Mouse (Mus musculus) embryo, embryonic 11 days (tissue): Measurements from ENCODE around the gene Polq.

Experiments used
- DNase-seq: peaks from one replicate; pipeline ENCODE4 v3.0.0-alpha.2; 2015

Polq gene

GRCm38 (mm10) chr16:37011061-37011921 is at the start of gene Polq:
Polq (plus strand) TSS chr16:37011786.
- peak; percentile 95 for DNase-seq

GRCm38 (mm10) chr16:36963415-36963814 is 48.2 kb upstream of the Polq start:
- DNase-seq = no peak

DNA sequence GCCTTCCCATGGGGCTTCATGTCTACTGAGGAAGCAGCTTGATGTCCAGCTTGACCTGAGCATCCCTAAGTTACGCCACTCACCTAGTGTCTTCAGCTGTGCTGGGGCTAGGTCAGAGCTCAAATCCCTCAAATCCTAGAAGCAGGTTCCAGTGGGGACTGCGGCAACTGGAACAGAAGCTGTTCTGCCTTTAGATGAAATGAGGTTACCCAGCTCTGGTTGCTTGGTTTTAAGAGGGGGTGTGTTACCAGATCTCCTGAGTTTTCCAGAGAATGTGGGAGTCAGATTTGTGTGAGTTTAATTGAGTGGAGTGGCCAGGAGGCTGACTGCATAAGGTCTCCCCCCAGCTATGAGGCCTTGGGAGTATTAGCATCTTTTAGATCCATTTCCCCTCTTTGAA is 32.5 kb upstream of the Polq start:
- no peak for DNase-seq

GRCm38 (mm10) chr16:36983796-36984195 is 27.8 kb upstream of the Polq start:
- DNase-seq = no peak

- no peak for DNase-seq
Observed at GRCm38 (mm10) chr16:36985636-36986042, 25.9 kb upstream of the Polq start.

DNA sequence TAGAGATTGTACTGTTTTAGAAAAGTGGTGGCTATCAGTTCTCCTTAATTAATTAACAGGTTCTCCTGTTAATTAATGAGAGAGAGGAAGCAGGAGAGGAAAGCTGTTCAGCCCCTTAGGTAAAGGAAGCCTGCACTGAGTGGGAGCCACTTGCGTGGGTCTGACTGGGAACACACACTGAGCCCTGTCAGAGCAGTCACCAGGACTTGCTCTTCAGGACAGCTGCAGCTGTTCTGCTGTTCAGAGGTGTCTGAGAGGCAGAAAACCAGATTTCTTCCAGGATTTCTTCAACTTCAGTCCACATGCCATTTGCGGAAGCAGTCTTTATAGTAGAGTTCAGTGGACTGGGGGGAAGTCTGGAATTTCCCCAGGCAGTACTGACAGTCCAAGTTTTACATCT is 24.2 kb upstream of the Polq start:
- DNase-seq = no peak

DNA sequence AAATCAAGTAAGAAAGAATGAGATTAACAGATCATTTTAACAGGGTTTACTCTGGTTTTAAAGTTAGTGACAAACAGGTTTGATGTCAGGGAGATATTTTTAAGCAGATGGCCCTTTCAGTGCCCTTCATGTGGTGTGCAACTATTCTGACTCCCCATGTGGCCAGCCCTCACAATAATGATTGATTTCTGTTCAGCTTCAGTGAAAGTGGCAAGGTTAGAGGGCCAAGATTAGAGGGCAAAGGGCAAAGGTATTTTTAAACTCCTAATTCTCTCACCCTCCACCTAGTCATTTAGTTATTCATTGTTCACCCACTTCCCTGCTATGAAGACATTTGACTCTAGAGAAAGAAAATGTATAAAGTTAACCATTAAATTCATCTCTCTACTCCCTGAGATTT is 23.5 kb upstream of the Polq start:
- DNase-seq = no peak

DNA sequence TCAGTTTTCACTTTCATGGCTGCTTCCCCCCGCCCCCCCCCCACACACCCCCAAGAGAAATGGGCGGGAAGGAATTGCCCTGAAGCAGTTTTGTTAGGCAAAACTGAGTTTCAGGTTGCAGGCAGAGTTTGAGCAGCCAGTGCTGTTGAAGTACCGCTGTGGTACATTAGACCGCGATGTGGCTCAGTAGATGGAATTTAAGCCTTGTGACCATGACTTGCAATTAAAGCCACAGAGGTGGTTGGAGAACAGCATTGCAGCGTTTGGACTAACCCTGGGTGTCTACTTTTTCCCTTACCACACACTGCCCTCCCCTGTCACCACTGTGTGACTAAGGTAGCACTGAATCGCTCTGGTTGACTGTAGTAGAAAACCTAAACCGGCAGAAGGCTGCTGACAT is 22.1 kb upstream of the Polq start:
- peak; percentile 26 for DNase-seq

- DNase-seq = peak; percentile 27
Observed at GRCm38 (mm10) chr16:36989999-36990625, 21.5 kb upstream of the Polq start, which contains the start of gene Fbxo40. Fbxo40 (minus strand) TSS chr16:36990467.

GRCm38 (mm10) chr16:36997650-36998049 is 13.9 kb upstream of the Polq start:
- DNase-seq = no peak

DNA sequence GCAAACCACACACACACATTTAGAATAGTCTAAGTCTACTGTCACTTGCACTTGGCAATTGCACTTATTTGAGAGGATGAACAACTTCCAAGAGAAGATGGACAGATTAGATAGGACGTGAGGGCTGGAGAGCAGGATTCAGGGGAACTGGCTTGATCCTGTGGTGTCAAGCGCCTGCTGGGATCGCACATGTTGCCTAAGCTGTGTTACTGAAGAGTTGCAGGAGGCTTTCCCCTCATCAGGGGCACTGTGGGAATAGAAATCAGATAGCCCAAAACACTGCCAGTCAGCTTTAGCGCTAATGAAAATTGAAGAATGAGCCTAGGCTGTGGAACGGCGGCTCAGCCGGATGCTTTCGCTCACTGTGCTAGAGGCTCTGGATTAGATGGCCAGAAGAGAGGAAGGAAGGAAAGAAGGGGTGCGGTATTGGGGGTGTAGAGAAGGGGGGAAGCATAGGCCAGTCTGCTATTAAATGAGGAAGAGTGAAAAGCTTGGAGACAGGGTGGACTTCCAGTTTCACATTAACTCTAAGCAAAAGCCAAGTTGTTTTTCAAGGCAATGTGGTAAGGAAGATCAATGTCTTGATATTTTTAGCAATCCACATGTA is 12.1 kb upstream of the Polq start:
- no peak for DNase-seq

- no peak for DNase-seq
Observed at GRCm38 (mm10) chr16:37009262-37009661, 2.3 kb upstream of the Polq start.

DNA sequence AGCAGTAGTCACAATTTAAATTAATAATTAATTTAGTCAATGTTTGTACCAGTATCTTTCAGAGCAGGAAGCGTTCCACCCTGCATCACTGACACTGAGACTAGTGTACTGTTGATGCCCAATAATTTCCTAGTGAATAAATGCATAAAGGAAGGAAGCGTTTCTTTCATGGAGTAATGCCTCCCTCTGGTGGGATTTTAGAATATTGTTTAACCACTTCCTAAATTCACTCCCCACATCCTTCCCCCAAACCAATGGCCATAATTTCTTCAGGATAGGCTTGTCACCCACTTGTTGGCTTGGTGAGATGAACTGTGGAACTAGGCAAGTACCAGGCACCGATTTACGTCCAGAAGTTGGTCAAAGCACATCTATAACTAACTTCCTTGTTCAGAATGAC is 1.2 kb upstream of the Polq start:
- DNase-seq = peak; percentile 68

DNA sequence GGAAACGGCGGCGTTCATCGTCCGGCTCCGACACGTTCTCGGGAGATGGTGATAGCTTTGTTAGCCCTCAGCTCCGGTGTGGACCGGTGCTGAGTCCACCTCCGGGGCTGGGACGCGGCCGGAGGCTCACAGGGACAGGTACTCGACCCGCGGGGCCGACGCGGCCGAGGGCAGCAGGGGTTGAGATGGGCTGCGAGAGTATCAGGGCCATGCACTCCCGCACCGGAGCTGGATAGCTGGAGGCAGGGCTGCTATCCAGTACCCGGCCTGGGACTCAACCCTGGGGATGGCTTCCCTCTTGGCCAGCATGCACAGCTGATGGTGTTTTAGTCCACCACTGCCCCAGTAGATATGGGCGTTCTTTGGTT is 320 bp downstream of the Polq start:
- no peak for DNase-seq

DNA sequence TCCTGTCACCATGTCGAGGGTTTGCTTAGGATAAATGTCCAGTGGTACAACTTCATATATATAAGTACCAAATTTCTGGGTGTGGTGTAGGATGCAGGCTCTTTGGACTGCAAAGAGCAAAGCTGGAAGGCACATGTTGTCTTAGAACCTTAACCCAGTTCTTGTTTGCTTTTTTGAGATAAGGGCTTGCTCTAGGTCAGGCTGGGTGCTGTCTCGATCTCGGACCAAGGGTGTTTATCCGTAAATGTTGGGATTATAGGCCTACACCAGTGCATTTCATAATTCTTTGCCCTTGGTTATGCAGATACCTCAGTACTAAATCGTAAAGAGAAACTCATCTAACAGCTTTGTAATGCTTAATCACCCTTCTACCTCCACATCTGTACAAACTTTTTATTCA is 750 bp downstream of the Polq start:
- no peak for DNase-seq

GRCm38 (mm10) chr16:37027581-37027980 is 16.0 kb downstream of the Polq start:
- DNase-seq = no peak

GRCm38 (mm10) chr16:37031996-37032395 is 20.4 kb downstream of the Polq start:
- DNase-seq = no peak

DNA sequence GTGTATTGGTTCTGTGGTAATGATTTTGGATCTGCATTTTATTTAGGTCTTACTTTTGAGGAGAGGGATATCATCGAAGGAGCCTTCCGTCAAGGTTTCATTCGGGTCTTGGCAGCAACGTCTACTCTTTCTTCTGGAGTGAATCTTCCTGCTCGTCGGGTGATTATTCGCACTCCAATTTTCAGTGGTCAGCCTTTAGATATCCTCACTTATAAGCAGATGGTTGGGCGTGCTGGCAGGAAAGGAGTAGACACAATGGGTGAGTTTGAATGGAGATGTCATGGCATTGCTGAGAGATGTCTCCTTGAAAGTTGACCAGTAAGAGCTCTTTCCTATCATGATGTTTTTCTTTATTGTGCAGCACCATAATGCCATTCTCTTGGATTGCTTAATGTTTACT is 23.2 kb downstream of the Polq start:
- DNase-seq = no peak

- no peak for DNase-seq
Observed at GRCm38 (mm10) chr16:37059631-37060030, 48.0 kb downstream of the Polq start.

DNA sequence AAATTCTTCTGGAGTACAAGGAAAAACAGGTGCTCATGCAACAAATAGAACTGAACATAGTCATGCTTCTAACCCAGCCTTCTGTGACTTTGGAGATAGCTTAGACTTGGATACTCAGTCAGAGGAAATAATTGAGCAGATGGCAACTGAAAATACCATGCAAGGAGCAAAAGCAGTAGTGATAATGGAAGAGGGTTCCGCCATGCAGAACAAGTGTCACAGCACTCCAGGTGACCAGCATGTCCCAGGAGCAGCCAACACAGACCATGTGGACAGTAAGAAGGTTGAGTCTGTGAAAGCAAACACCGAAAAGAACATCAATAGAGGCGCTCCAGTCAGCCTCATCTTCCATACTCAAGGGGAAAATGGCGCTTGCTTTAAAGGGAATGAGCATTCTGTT is 49.7 kb downstream of the Polq start:
- no peak for DNase-seq

- no peak for DNase-seq
Observed at GRCm38 (mm10) chr16:37072354-37072753, 60.8 kb downstream of the Polq start.

DNA sequence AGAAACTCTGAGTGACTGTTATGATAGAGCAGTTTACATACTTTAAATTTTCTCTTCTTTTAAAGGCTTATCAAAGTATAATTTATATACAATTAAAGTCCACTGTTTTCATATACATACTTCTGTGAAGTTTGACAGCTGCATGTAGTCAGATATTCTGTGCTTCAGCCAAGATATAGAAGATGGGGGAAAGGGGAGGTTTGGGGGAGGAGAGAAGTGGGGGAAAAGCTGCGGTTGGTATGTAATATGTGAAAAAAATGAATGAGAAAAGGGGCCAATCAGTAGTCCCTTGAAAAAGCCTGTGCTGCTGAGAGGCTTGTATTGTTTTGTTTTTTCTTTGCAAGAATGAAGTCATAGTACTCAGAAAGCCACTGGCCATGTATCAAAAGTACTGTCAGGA is 78.1 kb downstream of the Polq start:
- DNase-seq = no peak

DNA sequence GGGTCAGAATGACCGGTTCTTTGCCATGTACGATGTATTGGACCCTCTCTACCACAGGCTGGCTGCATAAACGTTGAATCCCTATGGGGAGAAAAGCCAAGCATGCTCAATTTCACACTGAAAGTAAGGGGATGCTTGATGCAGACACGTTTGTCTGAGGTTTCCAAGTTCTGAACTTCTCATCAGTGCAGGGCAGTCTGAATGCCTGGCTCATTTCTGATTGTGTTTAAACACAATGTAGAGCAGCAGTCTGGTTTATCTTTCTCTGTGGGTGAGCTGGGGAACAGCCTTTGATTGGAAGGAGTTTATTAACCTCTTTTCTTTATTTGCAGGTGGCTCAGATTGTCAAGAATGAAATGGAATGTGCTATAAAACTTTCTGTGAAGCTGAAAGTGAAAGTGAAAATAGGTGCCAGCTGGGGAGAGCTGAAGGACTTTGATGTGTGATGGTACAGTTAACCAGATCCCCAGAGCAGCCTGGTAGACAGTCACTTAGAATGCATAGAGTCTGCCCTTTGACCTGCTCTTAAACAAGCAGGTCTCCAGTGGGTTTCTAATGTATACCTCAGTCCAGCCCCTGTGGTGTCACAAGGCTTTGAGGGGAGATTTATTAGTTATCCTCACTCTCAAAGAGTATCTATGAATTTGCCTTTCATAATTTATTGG is 82.7 kb downstream of the Polq start:
- DNase-seq = peak; percentile 15

DNA sequence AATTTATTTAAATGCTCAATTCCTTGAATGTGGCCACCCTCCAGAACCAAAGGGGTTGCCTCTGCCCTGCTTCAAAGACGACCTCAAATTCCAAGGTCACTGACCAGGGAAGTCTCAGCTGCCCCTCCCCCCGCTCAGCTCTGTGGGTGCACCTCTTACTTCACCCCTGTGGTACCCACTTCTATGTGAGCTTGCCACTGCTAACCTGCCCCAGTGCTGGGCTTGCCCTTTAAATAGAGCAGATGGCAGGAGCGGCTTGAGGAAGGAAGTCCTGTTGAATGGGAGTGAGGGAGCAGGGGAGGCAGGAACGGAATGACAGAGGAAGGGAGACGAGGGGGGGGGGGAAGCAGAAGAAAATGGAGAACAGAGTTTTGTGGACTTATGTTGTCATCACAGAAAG is 97.2 kb downstream of the Polq start:
- DNase-seq = no peak
